In the genomic region with DNA sequence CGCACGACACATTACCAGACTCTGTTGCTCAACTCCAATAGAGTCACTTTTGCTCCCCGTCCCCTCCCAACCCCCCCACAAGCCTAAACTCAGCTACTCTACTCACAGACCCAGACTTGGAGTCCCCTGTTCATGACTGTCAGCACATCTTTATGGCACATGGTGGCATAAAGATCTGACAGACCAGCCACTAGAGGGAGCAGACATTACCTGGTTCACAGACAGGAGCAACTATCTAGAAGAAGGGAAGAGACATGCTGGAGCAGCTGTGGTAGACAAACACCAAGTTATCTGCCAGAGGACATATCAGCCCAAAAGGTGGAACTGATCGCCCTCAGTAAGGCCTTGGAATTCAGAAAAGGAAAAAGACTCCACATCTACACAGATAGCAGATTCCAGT, we compare ENCODE assay signal across 10 mouse cellular contexts. TPM values are rescaled to one million over a fixed set of nuclear protein-coding genes. Genes with fewer than 3 reads are reported as not detected.
DNase-seq lines count a peak whose midpoint lies in the region; ATAC-seq and TF ChIP-seq lines count a peak whose summit lies in the region.
"Had no signal": no experiment of that assay in that cellular context is flagged by ENCODE, and none has a peak within 500 bp of the region (broad histone marks: within the 10 kb centered on the region; RNA-seq: fewer than 3 reads in every experiment).

No protein-coding gene starts in this region.

- H3K36me3 ChIP-seq in lung, embryonic 14.5 days (ENCODE audit: insufficient read depth): no peaks in the 10 kb centered on the region

- ATAC-seq in lung, embryonic 14.5 days (ENCODE audit: insufficient read depth): no peak
- ATAC-seq: forebrain, postnatal 0 days had no signal

- H3K27ac ChIP-seq in gastrocnemius, adult 2 months: no peak overlapping the region
- no peak overlapping the region for H3K27ac ChIP-seq in lung, embryonic 14.5 days (ENCODE audit: low read depth)

- H3K4me3 ChIP-seq in gastrocnemius, adult 2 months: no peak overlapping the region
- H3K4me3 ChIP-seq in lung, embryonic 14.5 days (ENCODE audit: low read depth, low read length): no peak overlapping the region
- H3K4me3 ChIP-seq in lung, adult 2 months (replicated peaks; ENCODE audit: extremely low read depth, low read depth, low read length): no peak overlapping the region

- no peak for DNase-seq in gastrocnemius, adult 2 months
- no peak for DNase-seq in gastrocnemius, adult 8-10 months (ENCODE audit: low spot score in 2 of 2)
- DNase-seq in lung, embryonic 14.5 days: peak; percentile 39
- DNase-seq in lung, adult 2 months: no peak
- DNase-seq in adipocyte (ENCODE audit: low spot score): peak; percentile 13
- peak; percentile 12 for DNase-seq in retina, postnatal 1 day
- DNase-seq in ovary, postnatal 36 days (ENCODE audit: low spot score): no peak
- no peak for DNase-seq in gastrocnemius, postnatal 25 days
- DNase-seq: forebrain, postnatal 0 days had no signal

- H3K9me3 ChIP-seq in lung, embryonic 14.5 days (ENCODE audit: low read depth, low read length): no peaks in the 10 kb centered on the region

- whole genome bisulfite sequencing in lung, embryonic 14.5 days: 74% methylated on average over 4 of the region's 4 CpGs
- 74% methylated on average over 4 of the region's 4 CpGs for WGBS in lung, adult 2 months

- no peak overlapping the region for H3K9ac ChIP-seq in lung, embryonic 14.5 days
- H3K9ac ChIP-seq: forebrain, postnatal 0 days had no signal

- intact Hi-C loops in gastrocnemius, adult 2 months (cut with DNase I): no loop called here

- peak; percentile 33; the same call in 1 of the 2 replicates for TF ChIP-seq CTCF in gastrocnemius, adult 2 months (IDR thresholded peaks at IDR 0.05)
- peak; percentile 59 for TF ChIP-seq CTCF in lung, embryonic 14.5 days (IDR thresholded peaks at IDR 0.05; ENCODE audit: low read depth)
- TF ChIP-seq CTCF in lung, adult 2 months (IDR thresholded peaks at IDR 0.05; ENCODE audit: insufficient read depth, low read length): no peak

- TF ChIP-seq POLR2A in lung, adult 2 months (IDR thresholded peaks at IDR 0.05; ENCODE audit: borderline replicate concordance, extremely low read depth, low read depth, low read length): no peak

- no peak overlapping the region for H3K4me2 ChIP-seq in lung, embryonic 14.5 days

- no peaks in the 10 kb centered on the region for H3K27me3 ChIP-seq in lung, embryonic 14.5 days (ENCODE audit: insufficient read depth, low read length)

- H3K4me1 ChIP-seq in lung, embryonic 14.5 days (ENCODE audit: insufficient read depth): no peaks in the 10 kb centered on the region
- peaks cover under 1% of the 10 kb centered on the region; the same call in 1 of the 2 replicates for H3K4me1 ChIP-seq in lung, adult 2 months (ENCODE audit: control insufficient read depth, insufficient read depth, low read length)

RNA-seq across cellular contexts. Expression of a gene that starts 6.2 kb away (rescaled TPM):
- not detected for total RNA-seq in gastrocnemius, adult 2 months (2021)
- total RNA-seq in gastrocnemius, adult 8-10 months (2022): not detected
- polyA plus RNA-seq in lung, embryonic 14.5 days (2014; fragmentation: Nextera tagmentation; extraction: Ambion mirVana): not detected in 2 replicates
- not detected in 2 replicates for polyA plus RNA-seq in lung, adult 2 months (2012; rRNA removed)
- total RNA-seq in gastrocnemius, postnatal 25 days (2021): not detected
- total RNA-seq: forebrain, postnatal 0 days had no signal
- polyA plus RNA-seq: forebrain, postnatal 0 days had no signal

RNA-seq across cellular contexts. Expression of a gene that starts 16.1 kb away (rescaled TPM):
- not detected for total RNA-seq in gastrocnemius, adult 2 months (2021)
- total RNA-seq in gastrocnemius, adult 8-10 months (2022): under 1 TPM in 1 of 4 experiments, not detected in 3; 0.40 TPM
- polyA plus RNA-seq in lung, embryonic 14.5 days (2014; fragmentation: Nextera tagmentation; extraction: Ambion mirVana): not detected in 2 replicates
- 0.12 and 0.72 TPM in 2 replicates for polyA plus RNA-seq in lung, adult 2 months (2012; rRNA removed)
- total RNA-seq in gastrocnemius, postnatal 25 days (2021): not detected
- total RNA-seq: adrenal gland, adult 18-20 months; forebrain, postnatal 0 days had no signal
- polyA plus RNA-seq: forebrain, postnatal 0 days had no signal

RNA-seq across cellular contexts. Expression of a gene that starts 22.8 kb away (rescaled TPM):
- not detected for total RNA-seq in gastrocnemius, adult 2 months (2021)
- total RNA-seq in gastrocnemius, adult 8-10 months (2022): not detected
- polyA plus RNA-seq in lung, embryonic 14.5 days (2014; fragmentation: Nextera tagmentation; extraction: Ambion mirVana): not detected in 2 replicates
- polyA plus RNA-seq in lung, adult 2 months (2012; rRNA removed): not detected in 2 replicates
- total RNA-seq in gastrocnemius, postnatal 25 days (2021): not detected
- total RNA-seq: adrenal gland, adult 18-20 months; forebrain, postnatal 0 days had no signal
- polyA plus RNA-seq: forebrain, postnatal 0 days had no signal

RNA-seq across cellular contexts. Expression of a gene that starts 25.8 kb away (rescaled TPM):
- total RNA-seq in gastrocnemius, adult 2 months (2021): not detected
- not detected for total RNA-seq in gastrocnemius, adult 8-10 months (2022)
- polyA plus RNA-seq in lung, embryonic 14.5 days (2014; fragmentation: Nextera tagmentation; extraction: Ambion mirVana): not detected in 2 replicates
- polyA plus RNA-seq in lung, adult 2 months (2012; rRNA removed): 2.9 TPM in 1 of 2 replicates, not detected in the other
- total RNA-seq in gastrocnemius, postnatal 25 days (2021): not detected
- total RNA-seq: forebrain, postnatal 0 days had no signal
- polyA plus RNA-seq: forebrain, postnatal 0 days had no signal

Comparison
In these comparisons a context has a peak if more than half of its experiments do, and no peak if none do; other contexts are left out.
1. DNase-seq: peak in lung, embryonic 14.5 days (single experiment), adipocyte (single experiment) and retina, postnatal 1 day (single experiment); none in gastrocnemius, adult 2 months (single experiment), gastrocnemius, adult 8-10 months (0 of 2), lung, adult 2 months (single experiment), ovary, postnatal 36 days (single experiment) and gastrocnemius, postnatal 25 days (single experiment).